Mouse (Mus musculus): Measurements from ENCODE around the gene Gm8369.

DNA sequence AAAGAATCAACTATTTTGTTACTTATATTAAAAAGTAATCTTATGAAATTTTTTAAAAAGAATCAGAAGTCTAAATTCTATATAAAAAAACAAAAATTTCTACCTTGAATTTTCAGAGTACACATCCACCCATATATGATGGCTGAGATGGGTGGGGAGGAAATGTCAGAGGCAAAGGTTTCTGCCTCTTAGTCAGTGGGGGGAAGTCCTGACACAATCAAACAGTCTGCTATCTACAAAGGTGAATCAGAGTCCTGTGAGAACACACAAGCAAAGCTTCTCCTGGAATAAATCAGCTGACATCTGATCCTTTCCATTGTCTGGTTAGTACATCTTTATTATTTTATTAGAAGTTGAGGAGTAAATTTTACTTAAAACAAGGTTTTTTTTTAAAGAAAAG, 42.4 kb upstream of the Gm8369 start, which contains the start of gene Ms4a4b:
- no peak for TF ChIP-seq CTCF (IDR thresholded peaks at IDR 0.05; ENCODE audit: low read depth, low read length)
- TF ChIP-seq EP300 (IDR thresholded peaks at IDR 0.05; ENCODE audit: insufficient read depth, low read depth, low read length) = no peak

All from ES-Bruce4 (cell line).